In genomic region chr15:97784561-97785161, GRCm38 (mm10) we compare ENCODE assay signal across 8 mouse cellular contexts. TPM values are rescaled to one million over a fixed set of nuclear protein-coding genes. Genes with fewer than 3 reads are reported as not detected.
A peak's percentile ranks its signal among the peaks of the same experiment; 100 is the strongest.
DNase-seq lines count a peak whose midpoint lies in the region; ATAC-seq and TF ChIP-seq lines count a peak whose summit lies in the region.

No protein-coding gene starts in this region.

- DNase-seq in kidney, adult 8-10 months, result no peak
- DNase-seq in limb, embryonic 14.5 days (ENCODE audit: low spot score), result no peak
- no peak for DNase-seq in spleen, adult 12 weeks (ENCODE audit: low spot score)
- no peak for DNase-seq in adrenal gland, postnatal 4 days (ENCODE audit: low spot score in 2 of 2)

- TF ChIP-seq POLR2A in limb, embryonic 14.5 days (IDR thresholded peaks at IDR 0.05; ENCODE audit: borderline replicate concordance, extremely low read depth, insufficient read depth, insufficient read length), result no peak

- peaks cover 30% of the 10 kb centered on the region for H3K4me1 ChIP-seq in kidney, embryonic 14.5 days (ENCODE audit: control insufficient read depth, insufficient read depth, low read length)
- H3K4me1 ChIP-seq in limb, embryonic 14.5 days (ENCODE audit: control insufficient read depth, insufficient read depth, low read length), result peaks cover 32% of the 10 kb centered on the region
- H3K4me1 ChIP-seq in neural tube, embryonic 15.5 days, result peaks cover 64% of the 10 kb centered on the region

- H3K4me2 ChIP-seq in kidney, embryonic 14.5 days (replicated peaks; ENCODE audit: low read depth, low read length), result peak overlapping the region; percentile 87
- H3K4me2 ChIP-seq in limb, embryonic 14.5 days (replicated peaks; ENCODE audit: low read depth, low read length, severe bottlenecking), result peak overlapping the region; percentile 88
- peak overlapping the region; percentile 68 for H3K4me2 ChIP-seq in neural tube, embryonic 15.5 days

- H3K9me3 ChIP-seq in kidney, embryonic 14.5 days (ENCODE audit: control insufficient read depth, low read length), result no peaks in the 10 kb centered on the region
- H3K9me3 ChIP-seq in limb, embryonic 14.5 days (ENCODE audit: control insufficient read depth, low read length), result no peaks in the 10 kb centered on the region
- no peaks in the 10 kb centered on the region for H3K9me3 ChIP-seq in neural tube, embryonic 15.5 days (replicated peaks)

- 7% methylated on average over 42 of the region's 45 CpGs for WGBS in kidney, embryonic 14.5 days
- WGBS in limb, embryonic 14.5 days, result 6% methylated on average over 38 of the region's 45 CpGs
- WGBS in neural tube, embryonic 15.5 days, result 4% methylated on average over 44 of the region's 45 CpGs

- H3K9ac ChIP-seq in kidney, embryonic 14.5 days (ENCODE audit: low read depth, low read length), result peak overlapping the region; percentile 89
- H3K9ac ChIP-seq in limb, embryonic 14.5 days (ENCODE audit: low read depth, low read length, severe bottlenecking), result peak overlapping the region; percentile 81
- H3K9ac ChIP-seq in neural tube, embryonic 15.5 days (replicated peaks), result peak overlapping the region; percentile 92

- ATAC-seq in kidney, embryonic 14.5 days (ENCODE audit: low FRiP score, low TSS enrichment), result peak; percentile 44
- ATAC-seq in activated CD4-positive, CD25-positive, alpha-beta regulatory T cell, adult 4 months, result peak; percentile 12
- peak; percentile 32 for ATAC-seq in erythroid progenitor cell, adult 5-6 weeks (replicated peaks; ENCODE audit: low FRiP score, poor library complexity, severe bottlenecking)
- ATAC-seq in limb, embryonic 14.5 days (ENCODE audit: low FRiP score, low read depth), result 0 out of 2 replicates have a peak, but pooled peaks have one; percentile 12
- ATAC-seq in neural tube, embryonic 15.5 days (ENCODE audit: low FRiP score), result peak; percentile 68

- no peaks in the 10 kb centered on the region for H3K36me3 ChIP-seq in kidney, embryonic 14.5 days (ENCODE audit: control insufficient read depth, insufficient read depth, low read length)
- H3K36me3 ChIP-seq in limb, embryonic 14.5 days (ENCODE audit: control insufficient read depth, insufficient read depth, low read length), result no peaks in the 10 kb centered on the region
- H3K36me3 ChIP-seq in neural tube, embryonic 15.5 days, result no peaks in the 10 kb centered on the region

- peak overlapping the region; percentile 73 for H3K4me3 ChIP-seq in kidney, embryonic 14.5 days (ENCODE audit: low read length)
- H3K4me3 ChIP-seq in limb, embryonic 14.5 days (replicated peaks; ENCODE audit: low read length), result peak overlapping the region; percentile 75
- peak overlapping the region; percentile 80 for H3K4me3 ChIP-seq in neural tube, embryonic 15.5 days (replicated peaks)

- H3K27me3 ChIP-seq in kidney, embryonic 14.5 days (ENCODE audit: control insufficient read depth, insufficient read depth, low read length), result no peaks in the 10 kb centered on the region; the same call in 1 of the 2 replicates
- H3K27me3 ChIP-seq in limb, embryonic 14.5 days (ENCODE audit: control insufficient read depth, insufficient read depth, low read length), result no peaks in the 10 kb centered on the region
- peaks cover 11% of the 10 kb centered on the region for H3K27me3 ChIP-seq in neural tube, embryonic 15.5 days (replicated peaks)

- H3K27ac ChIP-seq in kidney, embryonic 14.5 days (ENCODE audit: low read depth, low read length), result no peak overlapping the region
- no peak overlapping the region for H3K27ac ChIP-seq in limb, embryonic 14.5 days (replicated peaks; ENCODE audit: low read depth, low read length)
- H3K27ac ChIP-seq in neural tube, embryonic 15.5 days (replicated peaks), result peak overlapping the region; percentile 75

RNA-seq across cellular contexts. Expression of gene Slc48a1, which starts 6.3 kb away (rescaled TPM):
- polyA plus RNA-seq in kidney, embryonic 14.5 days (2014; fragmentation: Nextera tagmentation; extraction: Ambion mirVana), result 34.4 and 36.1 TPM in 2 replicates
- polyA plus RNA-seq in activated CD4-positive, CD25-positive, alpha-beta regulatory T cell, adult 4 months (2017; shearing (Covaris generic)), result 10 to 100 TPM; 23.6 to 29.0 TPM
- total RNA-seq in erythroid progenitor cell, adult 5-6 weeks (2015; ENCODE audit: low replicate concordance), result 122 and 124 TPM in 2 replicates
- total RNA-seq in erythroid progenitor cell, adult 5-6 weeks (2017; ENCODE audit: low replicate concordance), result 74.2 and 96.2 TPM in 2 replicates
- polyA plus RNA-seq in limb, embryonic 14.5 days (2012; rRNA removed), result 23.4 and 29.1 TPM in 2 replicates
- 46.2 and 47.3 TPM in 2 replicates for polyA plus RNA-seq in limb, embryonic 14.5 days (2014; fragmentation: Nextera tagmentation; extraction: Ambion mirVana)
- polyA plus RNA-seq in neural tube, embryonic 15.5 days (2015; fragmentation: Nextera tagmentation; extraction: Ambion mirVana), result 99.0 and 101 TPM in 2 replicates
- 10 to 100 TPM; 83.0 to 91.7 TPM for total RNA-seq in adrenal gland, postnatal 4 days (2021)

RNA-seq across cellular contexts. Expression of gene Rapgef3, which starts 16.9 kb away (rescaled TPM):
- 11.9 and 15.7 TPM in 2 replicates for polyA plus RNA-seq in kidney, embryonic 14.5 days (2014; fragmentation: Nextera tagmentation; extraction: Ambion mirVana)
- polyA plus RNA-seq in activated CD4-positive, CD25-positive, alpha-beta regulatory T cell, adult 4 months (2017; shearing (Covaris generic)), result not detected
- not detected in 2 replicates for total RNA-seq in erythroid progenitor cell, adult 5-6 weeks (2015; ENCODE audit: low replicate concordance)
- 3.9 TPM in 1 of 2 replicates, not detected in the other for total RNA-seq in erythroid progenitor cell, adult 5-6 weeks (2017; ENCODE audit: low replicate concordance)
- 21.7 and 30.9 TPM in 2 replicates for polyA plus RNA-seq in limb, embryonic 14.5 days (2012; rRNA removed)
- polyA plus RNA-seq in limb, embryonic 14.5 days (2014; fragmentation: Nextera tagmentation; extraction: Ambion mirVana), result 8.0 and 8.4 TPM in 2 replicates
- 12.5 and 19.5 TPM in 2 replicates for polyA plus RNA-seq in neural tube, embryonic 15.5 days (2015; fragmentation: Nextera tagmentation; extraction: Ambion mirVana)
- total RNA-seq in adrenal gland, postnatal 4 days (2021), result 10 to 100 TPM; 19.2 to 27.9 TPM

RNA-seq across cellular contexts. Expression of gene Endou, which starts 53.5 kb away (rescaled TPM):
- polyA plus RNA-seq in kidney, embryonic 14.5 days (2014; fragmentation: Nextera tagmentation; extraction: Ambion mirVana), result 0.20 and 0.34 TPM in 2 replicates
- polyA plus RNA-seq in activated CD4-positive, CD25-positive, alpha-beta regulatory T cell, adult 4 months (2017; shearing (Covaris generic)), result under 1 TPM in 1 of 2 experiments, not detected in 1; 0.33 TPM
- total RNA-seq in erythroid progenitor cell, adult 5-6 weeks (2015; ENCODE audit: low replicate concordance), result 3.8 TPM in 1 of 2 replicates, not detected in the other
- total RNA-seq in erythroid progenitor cell, adult 5-6 weeks (2017; ENCODE audit: low replicate concordance), result not detected in 2 replicates
- polyA plus RNA-seq in limb, embryonic 14.5 days (2012; rRNA removed), result 7.1 and 9.4 TPM in 2 replicates
- polyA plus RNA-seq in limb, embryonic 14.5 days (2014; fragmentation: Nextera tagmentation; extraction: Ambion mirVana), result 8.7 and 11.6 TPM in 2 replicates
- 0.15 and 3.5 TPM in 2 replicates for polyA plus RNA-seq in neural tube, embryonic 15.5 days (2015; fragmentation: Nextera tagmentation; extraction: Ambion mirVana)
- total RNA-seq in adrenal gland, postnatal 4 days (2021), result 1 to 10 TPM in 1 of 2 experiments, under 1 TPM in 1; 0.95 to 1.1 TPM

RNA-seq across cellular contexts. Expression of gene Hdac7, which starts 59.6 kb away (rescaled TPM):
- polyA plus RNA-seq in kidney, embryonic 14.5 days (2014; fragmentation: Nextera tagmentation; extraction: Ambion mirVana), result 32.2 and 34.1 TPM in 2 replicates
- polyA plus RNA-seq in activated CD4-positive, CD25-positive, alpha-beta regulatory T cell, adult 4 months (2017; shearing (Covaris generic)), result 10 to 100 TPM; 58.8 to 69.5 TPM
- total RNA-seq in erythroid progenitor cell, adult 5-6 weeks (2015; ENCODE audit: low replicate concordance), result 15.1 and 26.8 TPM in 2 replicates
- total RNA-seq in erythroid progenitor cell, adult 5-6 weeks (2017; ENCODE audit: low replicate concordance), result 2.4 and 9.8 TPM in 2 replicates
- 79.3 and 113 TPM in 2 replicates for polyA plus RNA-seq in limb, embryonic 14.5 days (2012; rRNA removed)
- 36.5 and 39.5 TPM in 2 replicates for polyA plus RNA-seq in limb, embryonic 14.5 days (2014; fragmentation: Nextera tagmentation; extraction: Ambion mirVana)
- polyA plus RNA-seq in neural tube, embryonic 15.5 days (2015; fragmentation: Nextera tagmentation; extraction: Ambion mirVana), result 26.5 and 32.1 TPM in 2 replicates
- total RNA-seq in adrenal gland, postnatal 4 days (2021), result 100 to 1,000 TPM; 116 to 120 TPM

Comparison
In these comparisons a context has a peak if more than half of its experiments do, and no peak if none do; other contexts are left out.
1. ATAC-seq: peak in every context shown above with its lines; median percentile 68 in neural tube, embryonic 15.5 days; 44 in kidney, embryonic 14.5 days; 32 in erythroid progenitor cell, adult 5-6 weeks; 12 in activated CD4-positive, CD25-positive, alpha-beta regulatory T cell, adult 4 months; 12 in limb, embryonic 14.5 days.